Mouse (Mus musculus) heart, embryonic 10.5 days (tissue): ENCODE measurements around the gene Zfp990. TPM values are rescaled to one million over a fixed set of nuclear protein-coding genes. Genes with fewer than 3 reads are reported as not detected.
"Not testable (repeated sequence)": the region's sequence is repeated elsewhere in the genome, so short reads cannot be mapped to it uniquely, and the experiment has no call there.

Experiments used
- DNase-seq: peaks from one replicate; pipeline ENCODE4 v3.0.0-alpha.2; 2017; ENCODE audit warnings: low spot score
- H3K27ac ChIP-seq: fragments of 300-500 bp; sonication (generic); 2 replicates; pipeline ENCODE4 v1.5.1; 2016; ENCODE audit warnings: mild to moderate bottlenecking
- H3K27me3 ChIP-seq: fragments of 300-500 bp; sonication (generic); 2 replicates; pipeline ENCODE4 v1.6.1; 2016; ENCODE audit warnings: mild to moderate bottlenecking; ENCODE audit not compliant: poor library complexity, insufficient read depth, severe bottlenecking
- H3K36me3 ChIP-seq: fragments of 300-500 bp; sonication (generic); 2 replicates; pipeline ENCODE4 v1.6.1; 2016; ENCODE audit warnings: mild to moderate bottlenecking, moderate library complexity
- H3K4me1 ChIP-seq: fragments of 300-500 bp; sonication (generic); 2 replicates; pipeline ENCODE4 v1.6.1; 2016; ENCODE audit warnings: mild to moderate bottlenecking
- H3K4me3 ChIP-seq: fragments of 300-500 bp; sonication (generic); 2 replicates; pipeline ENCODE4 v1.5.1; 2016; ENCODE audit warnings: mild to moderate bottlenecking, moderate library complexity
- H3K9me3 ChIP-seq: fragments of 300-500 bp; sonication (generic); 2 replicates; pipeline ENCODE4 v1.6.1; 2016; ENCODE audit warnings: mild to moderate bottlenecking, moderate library complexity
- WGBS: fragments of 180-500 bp; shearing (Covaris S2); methylation state at CpG from one replicate; pipeline ENCODE4 v1.1.7; 2016; 5-methylcytosine and 5-hydroxymethylcytosine counted together
- polyA plus RNA-seq: library from polyadenylated mRNA; unstranded; fragments of >200 nt; fragmentation: Nextera tagmentation; extraction: Ambion mirVana; gene quantifications from 2 replicates; pipeline ENCODE4 v1.2.1, GENCODE M21; 2016

The Zfp990 gene
- polyA plus RNA-seq = 0.06 TPM in 2 replicates

GRCm38 (mm10) chr4:145510459-145510858 lies at the start of gene Zfp990:
TSS of gene Zfp990 (plus strand) at chr4:145510759.
- not testable (repeated sequence) for H3K4me1 ChIP-seq

GRCm38 (mm10) chr4:145463553-145464253 lies 46.9 kb upstream of the Zfp990 start:
- not testable (repeated sequence) for H3K4me1 ChIP-seq, H3K9me3 ChIP-seq, H3K36me3 ChIP-seq, H3K27me3 ChIP-seq
- peak; percentile 75 for DNase-seq
- WGBS = 16% methylated on average over 68 of the region's 68 CpGs
- peak overlapping the region; percentile 59 for H3K4me3 ChIP-seq
- peak overlapping the region; percentile 78 for H3K27ac ChIP-seq

More at GRCm38 (mm10) chr4:145510459-145510858, at the start of gene Zfp990:
- 80% methylated on average over 4 of the region's 4 CpGs for WGBS
- not testable (repeated sequence) for H3K27ac ChIP-seq, H3K4me3 ChIP-seq, H3K27me3 ChIP-seq, H3K9me3 ChIP-seq, DNase-seq, H3K36me3 ChIP-seq

- Histone ChIP-seq H3K36me3 (no peaks in the 10 kb centered on the region), H3K27me3 (no peaks in the 10 kb centered on the region), H3K4me1 (no peaks in the 10 kb centered on the region), H3K9me3 (peaks cover 7% of the 10 kb centered on the region), H3K4me3 (no peak overlapping the region), H3K27ac (no peak overlapping the region)
- no peak for DNase-seq
- WGBS = 78% methylated on average over 3 of the region's 3 CpGs
Measured at GRCm38 (mm10) chr4:145478128-145478527, 32.4 kb upstream of the Zfp990 start.

GRCm38 (mm10) chr4:145480699-145481098 lies 29.9 kb upstream of the Zfp990 start:
- not testable (repeated sequence) for H3K9me3 ChIP-seq

GRCm38 (mm10) chr4:145489396-145489795 lies 21.2 kb upstream of the Zfp990 start:
- Histone ChIP-seq H3K4me1 (no peaks in the 10 kb centered on the region), H3K4me3 (no peak overlapping the region), H3K27ac (no peak overlapping the region), H3K27me3 (no peaks in the 10 kb centered on the region), H3K9me3 (no peaks in the 10 kb centered on the region), H3K36me3 (no peaks in the 10 kb centered on the region)
- DNase-seq = no peak

More at GRCm38 (mm10) chr4:145480699-145481098, 29.9 kb upstream of the Zfp990 start:
- peak; percentile 74 for DNase-seq
- 88% methylated on average over 8 of the region's 8 CpGs for WGBS
- H3K27me3 ChIP-seq, H3K4me3 ChIP-seq, H3K4me1 ChIP-seq, H3K36me3 ChIP-seq, H3K27ac ChIP-seq: not testable (repeated sequence)

- WGBS = 64% methylated on average over 11 of the region's 11 CpGs
- H3K27ac ChIP-seq = no peak overlapping the region
- no peaks in the 10 kb centered on the region for H3K4me1 ChIP-seq
- H3K27me3 ChIP-seq = no peaks in the 10 kb centered on the region
- no peak overlapping the region for H3K4me3 ChIP-seq
- no peak for DNase-seq
- no peaks in the 10 kb centered on the region for H3K36me3 ChIP-seq
- H3K9me3 ChIP-seq = no peaks in the 10 kb centered on the region
Measured at GRCm38 (mm10) chr4:145492132-145492531, 18.4 kb upstream of the Zfp990 start.

GRCm38 (mm10) chr4:145493316-145493715 lies 17.2 kb upstream of the Zfp990 start:
- not testable (repeated sequence) for H3K4me1 ChIP-seq, H3K9me3 ChIP-seq, H3K4me3 ChIP-seq, H3K27ac ChIP-seq, H3K27me3 ChIP-seq, DNase-seq, H3K36me3 ChIP-seq
- 62% methylated on average over 2 of the region's 2 CpGs for WGBS

- not testable (repeated sequence) for H3K27me3 ChIP-seq, H3K36me3 ChIP-seq, H3K27ac ChIP-seq, H3K4me3 ChIP-seq, DNase-seq, H3K4me1 ChIP-seq, H3K9me3 ChIP-seq
- WGBS = 50% methylated on average over 2 of the region's 2 CpGs
Measured at GRCm38 (mm10) chr4:145514637-145515036, 4.1 kb downstream of the Zfp990 start.

GRCm38 (mm10) chr4:145515776-145516565 lies 5.4 kb downstream of the Zfp990 start:
- H3K4me3 ChIP-seq, H3K27ac ChIP-seq, H3K9me3 ChIP-seq, DNase-seq, H3K4me1 ChIP-seq, H3K36me3 ChIP-seq, H3K27me3 ChIP-seq: not testable (repeated sequence)
- 75% methylated on average over 4 of the region's 4 CpGs for WGBS

GRCm38 (mm10) chr4:145517391-145517790 lies 6.8 kb downstream of the Zfp990 start:
- not testable (repeated sequence) for H3K9me3 ChIP-seq, H3K36me3 ChIP-seq, H3K27ac ChIP-seq, H3K27me3 ChIP-seq, DNase-seq, H3K4me3 ChIP-seq, H3K4me1 ChIP-seq
- WGBS = 56% methylated on average over 1 of the region's 1 CpGs

- not testable (repeated sequence) for H3K27ac ChIP-seq, H3K4me3 ChIP-seq, H3K4me1 ChIP-seq, H3K27me3 ChIP-seq, H3K36me3 ChIP-seq, H3K9me3 ChIP-seq, DNase-seq
- 72% methylated on average over 5 of the region's 5 CpGs for WGBS
Measured at GRCm38 (mm10) chr4:145543861-145544260, 33.3 kb downstream of the Zfp990 start.

GRCm38 (mm10) chr4:145545106-145545505 lies 34.5 kb downstream of the Zfp990 start:
- H3K27ac ChIP-seq, H3K4me3 ChIP-seq, H3K36me3 ChIP-seq, H3K27me3 ChIP-seq, H3K4me1 ChIP-seq, DNase-seq: not testable (repeated sequence)
- 21% methylated on average over 2 of the region's 2 CpGs for WGBS
- peaks cover 18% of the 10 kb centered on the region for H3K9me3 ChIP-seq

GRCm38 (mm10) chr4:145545734-145546349 lies 35.3 kb downstream of the Zfp990 start:
- H3K4me1 ChIP-seq, H3K4me3 ChIP-seq, H3K36me3 ChIP-seq, H3K27me3 ChIP-seq, DNase-seq, H3K27ac ChIP-seq: not testable (repeated sequence)
- 70% methylated on average over 6 of the region's 6 CpGs for WGBS
- peaks cover 20% of the 10 kb centered on the region for H3K9me3 ChIP-seq
